Mouse (Mus musculus): Measurements from ENCODE around the gene Grap2. TPM values are rescaled to one million over a fixed set of nuclear protein-coding genes. Genes with fewer than 3 reads are reported as not detected.
A peak's percentile ranks its signal among the peaks of the same experiment; 100 is the strongest.

Grap2 gene
- polyA plus RNA-seq (2014; fragmentation: Nextera tagmentation; extraction: Ambion mirVana): 15.7 and 19.1 TPM in 2 replicates

DNA sequence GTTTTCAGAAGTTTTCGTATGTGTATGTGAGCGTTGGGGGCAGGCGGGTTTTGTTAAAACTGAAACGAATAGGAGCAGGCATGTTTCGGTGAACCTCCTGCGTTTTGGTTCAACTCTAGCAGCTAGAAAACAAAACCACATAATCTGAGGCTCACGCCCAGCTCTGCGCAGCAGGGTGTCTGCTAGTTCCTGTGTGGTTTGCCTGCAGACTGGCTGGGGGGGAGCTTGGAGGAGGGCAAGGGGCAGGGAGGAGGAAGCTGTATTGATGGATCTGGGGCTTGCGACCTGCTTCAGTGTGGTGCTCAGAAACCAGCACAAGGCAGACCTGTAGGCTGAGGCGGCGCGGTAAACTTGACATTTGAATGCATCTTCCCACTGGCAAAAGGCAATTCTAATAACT is at the start of gene Grap2:
Grap2 (plus strand) TSS at position 304 of the 400 bp plus-strand sequence.
- H3K9ac ChIP-seq (ENCODE audit: low read depth, low read length): no peak within 1 kb of the TSS
- H3K4me1 ChIP-seq (replicated peaks; ENCODE audit: control insufficient read depth, insufficient read depth, low read length): no peaks in the 10 kb centered on the region
- 23% methylated on average over 12 of the region's 12 CpGs for WGBS
- ATAC-seq (replicated peaks; ENCODE audit: low FRiP score): no peak
- H3K36me3 ChIP-seq (ENCODE audit: control insufficient read depth, insufficient read depth, low read length): no peaks in the 10 kb centered on the region
- H3K27me3 ChIP-seq (replicated peaks; ENCODE audit: control insufficient read depth, insufficient read depth, low read length): peaks cover 35% of the 10 kb centered on the region
- no peak for DNase-seq (ENCODE audit: low spot score)
- no peak within 1 kb of the TSS for H3K4me3 ChIP-seq (ENCODE audit: low read depth, low read length)
- peak within 1 kb of the TSS; percentile 49 for H3K4me2 ChIP-seq
- no peak within 1 kb of the TSS for H3K27ac ChIP-seq (ENCODE audit: low read depth, low read length)
- no peaks in the 10 kb centered on the region for H3K9me3 ChIP-seq (ENCODE audit: control insufficient read depth, low read length)

DNA sequence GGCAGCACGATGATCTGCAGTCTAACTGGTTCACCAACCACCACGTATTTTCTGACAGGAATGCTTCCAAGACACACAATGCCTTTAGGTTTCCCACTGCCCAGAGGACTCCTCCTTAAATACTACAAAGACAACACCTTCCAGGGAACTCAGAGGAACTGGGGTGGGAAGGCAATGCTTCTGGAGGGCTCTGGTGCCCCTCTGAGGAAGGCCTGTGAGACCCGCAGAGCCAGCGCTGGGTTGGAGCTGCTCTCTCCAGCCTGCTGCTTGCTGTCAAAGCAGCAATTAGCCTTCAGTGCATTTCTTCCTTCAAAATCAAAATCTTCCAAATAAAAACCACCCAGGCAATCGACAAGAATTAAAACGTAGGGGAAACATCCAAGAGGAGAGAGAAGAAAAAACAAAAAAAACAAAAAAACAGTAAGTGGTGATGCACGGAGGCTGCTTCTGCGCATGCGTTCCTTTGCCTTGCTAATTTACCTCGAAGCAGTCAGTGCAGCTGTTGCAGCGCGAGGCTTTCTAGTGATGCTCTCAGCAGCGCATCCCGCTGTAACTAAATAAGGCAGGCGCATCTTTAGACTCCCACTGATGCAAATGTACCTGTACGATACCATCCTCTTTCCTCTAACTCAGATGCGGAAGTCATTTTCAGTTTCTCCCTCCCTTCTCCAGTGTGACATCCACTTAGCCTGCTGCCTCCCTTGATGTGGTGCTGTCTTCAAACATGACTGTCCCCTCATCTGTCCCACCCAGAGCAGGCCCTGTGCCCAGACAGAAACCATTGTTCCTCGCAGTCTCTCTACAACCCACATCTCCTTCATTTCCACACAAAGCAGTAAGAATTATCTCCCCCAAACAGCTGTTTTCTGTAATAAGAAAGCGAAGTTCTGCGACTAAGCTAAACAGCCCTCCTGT is 42.2 kb upstream of the Grap2 start:
- Histone ChIP-seq H3K9ac (ENCODE audit: low read depth, low read length) (peak overlapping the region; percentile 15; the same call in 1 of the 2 replicates), H3K9me3 (ENCODE audit: control insufficient read depth, low read length) (no peaks in the 10 kb centered on the region), H3K27ac (ENCODE audit: low read depth, low read length) (0 out of 2 replicates have a peak overlapping the region, but pooled peaks have one; percentile 13), H3K27me3 (replicated peaks; ENCODE audit: control insufficient read depth, insufficient read depth, low read length) (no peaks in the 10 kb centered on the region), H3K4me3 (ENCODE audit: low read depth, low read length) (no peak overlapping the region), H3K4me1 (replicated peaks; ENCODE audit: control insufficient read depth, insufficient read depth, low read length) (peaks cover 29% of the 10 kb centered on the region), H3K36me3 (ENCODE audit: control insufficient read depth, insufficient read depth, low read length) (no peaks in the 10 kb centered on the region), H3K4me2 (no peak overlapping the region)
- ATAC-seq (replicated peaks; ENCODE audit: low FRiP score): no peak
- no peak for DNase-seq (ENCODE audit: low spot score)
- 60% methylated on average over 20 of the region's 20 CpGs for WGBS

DNA sequence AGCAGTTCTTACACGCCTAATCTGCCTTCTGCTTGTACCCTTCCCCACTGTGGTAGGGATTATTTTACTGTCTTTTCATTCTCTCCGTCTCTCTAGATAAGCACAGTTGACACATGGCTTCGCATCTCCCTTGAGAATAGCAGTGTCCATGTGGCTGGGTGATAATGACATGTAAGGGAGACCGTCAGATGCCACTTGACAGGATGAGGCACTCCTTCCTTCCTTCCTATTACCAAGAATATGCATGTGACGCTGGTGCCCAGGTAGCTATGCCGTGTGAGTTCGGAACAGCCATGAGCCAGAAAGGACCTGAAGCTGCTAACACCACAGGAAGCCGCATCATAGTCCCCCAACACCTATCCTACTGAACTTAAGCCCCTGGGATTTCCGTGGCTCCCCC is 41.4 kb upstream of the Grap2 start:
- 43% methylated on average over 9 of the region's 9 CpGs for WGBS
- DNase-seq (ENCODE audit: low spot score) (no peak), ATAC-seq (replicated peaks; ENCODE audit: low FRiP score) (peak; percentile 59)
- peak overlapping the region; percentile 73 for H3K27ac ChIP-seq (ENCODE audit: low read depth, low read length)
- H3K27me3 ChIP-seq (replicated peaks; ENCODE audit: control insufficient read depth, insufficient read depth, low read length): no peaks in the 10 kb centered on the region
- peaks cover 29% of the 10 kb centered on the region for H3K4me1 ChIP-seq (replicated peaks; ENCODE audit: control insufficient read depth, insufficient read depth, low read length)
- H3K4me3 ChIP-seq (ENCODE audit: low read depth, low read length): no peak overlapping the region
- peak overlapping the region; percentile 40 for H3K4me2 ChIP-seq
- no peaks in the 10 kb centered on the region for H3K9me3 ChIP-seq (ENCODE audit: control insufficient read depth, low read length)
- peak overlapping the region; percentile 48 for H3K9ac ChIP-seq (ENCODE audit: low read depth, low read length)
- no peaks in the 10 kb centered on the region for H3K36me3 ChIP-seq (ENCODE audit: control insufficient read depth, insufficient read depth, low read length)

DNA sequence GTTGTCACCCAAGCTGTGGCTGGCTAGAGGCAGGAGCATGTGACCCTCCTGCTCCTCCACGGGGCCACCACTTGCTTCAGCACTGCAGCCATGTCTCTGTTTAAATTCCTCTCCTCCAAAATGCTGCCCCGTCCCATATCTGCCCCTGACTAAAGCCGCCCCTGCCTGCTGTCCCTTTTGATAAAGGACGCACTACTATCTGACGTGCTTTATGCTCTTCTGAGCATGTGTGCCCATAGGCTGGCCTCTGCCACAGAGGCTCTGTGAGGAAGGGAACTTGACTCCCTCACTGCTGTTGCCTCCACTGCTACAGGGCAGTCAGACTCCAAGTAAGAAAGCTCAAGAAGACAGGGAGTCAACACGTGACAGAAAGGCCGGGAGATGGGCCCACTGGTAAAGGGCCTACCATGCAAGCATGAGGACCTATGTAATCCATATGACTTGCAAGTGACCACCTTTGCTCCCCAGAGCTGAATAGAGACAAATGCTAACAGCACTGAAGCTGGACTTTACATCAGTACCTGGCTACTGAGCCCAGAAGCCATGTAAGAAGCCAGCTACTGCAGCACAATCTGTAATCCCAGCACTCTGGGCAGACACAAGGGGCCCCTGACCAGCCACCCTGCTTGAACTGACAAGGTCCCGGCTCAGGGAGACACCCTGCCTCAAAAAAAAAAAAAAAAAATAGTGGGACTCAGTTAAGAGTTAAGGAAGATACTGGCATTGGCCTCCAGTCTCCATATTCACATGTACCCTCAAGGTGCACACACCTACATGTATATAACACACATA is 39.9 kb upstream of the Grap2 start:
- Histone ChIP-seq H3K4me3 (ENCODE audit: low read depth, low read length) (no peak overlapping the region), H3K4me2 (peak overlapping the region; percentile 48), H3K36me3 (ENCODE audit: control insufficient read depth, insufficient read depth, low read length) (no peaks in the 10 kb centered on the region), H3K27me3 (replicated peaks; ENCODE audit: control insufficient read depth, insufficient read depth, low read length) (0 out of 2 replicates have a peak, but pooled peaks cover 3% of the 10 kb centered on the region), H3K9ac (ENCODE audit: low read depth, low read length) (peak overlapping the region; percentile 20; the same call in 1 of the 2 replicates), H3K9me3 (ENCODE audit: control insufficient read depth, low read length) (no peaks in the 10 kb centered on the region), H3K27ac (ENCODE audit: low read depth, low read length) (peak overlapping the region; percentile 73), H3K4me1 (replicated peaks; ENCODE audit: control insufficient read depth, insufficient read depth, low read length) (peaks cover 29% of the 10 kb centered on the region)
- peak; percentile 98 for ATAC-seq (replicated peaks; ENCODE audit: low FRiP score)
- DNase-seq (ENCODE audit: low spot score): peak; percentile 52
- WGBS: 55% methylated on average over 8 of the region's 8 CpGs

DNA sequence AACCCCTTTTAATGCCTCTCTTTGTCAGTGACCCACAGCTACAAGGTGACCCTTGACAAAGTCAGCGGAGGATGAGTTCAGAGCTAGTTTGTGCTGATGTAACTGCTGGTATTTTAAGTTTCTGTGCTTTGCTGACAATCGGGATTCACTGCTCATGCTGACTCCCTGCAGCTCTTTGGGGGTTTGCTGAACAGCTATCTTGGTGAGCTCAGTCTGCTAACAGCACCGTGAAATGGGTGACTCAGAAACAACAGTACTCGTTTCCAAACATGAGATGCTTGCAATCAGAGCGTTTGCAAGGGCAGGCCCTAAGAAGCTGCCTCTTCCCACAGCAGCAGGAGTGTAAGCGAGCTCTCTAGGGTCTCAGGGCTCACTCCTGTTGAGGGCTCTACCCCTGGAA is 39.1 kb upstream of the Grap2 start:
- Histone ChIP-seq H3K36me3 (ENCODE audit: control insufficient read depth, insufficient read depth, low read length) (no peaks in the 10 kb centered on the region), H3K27ac (ENCODE audit: low read depth, low read length) (peak overlapping the region; percentile 73), H3K27me3 (replicated peaks; ENCODE audit: control insufficient read depth, insufficient read depth, low read length) (0 out of 2 replicates have a peak, but pooled peaks cover 3% of the 10 kb centered on the region), H3K9ac (ENCODE audit: low read depth, low read length) (no peak overlapping the region), H3K4me1 (replicated peaks; ENCODE audit: control insufficient read depth, insufficient read depth, low read length) (peaks cover 29% of the 10 kb centered on the region), H3K4me3 (ENCODE audit: low read depth, low read length) (no peak overlapping the region), H3K4me2 (no peak overlapping the region; the same call in 1 of the 2 replicates), H3K9me3 (ENCODE audit: control insufficient read depth, low read length) (no peaks in the 10 kb centered on the region)
- no peak for ATAC-seq (replicated peaks; ENCODE audit: low FRiP score)
- no peak for DNase-seq (ENCODE audit: low spot score)
- 63% methylated on average over 6 of the region's 6 CpGs for WGBS

DNA sequence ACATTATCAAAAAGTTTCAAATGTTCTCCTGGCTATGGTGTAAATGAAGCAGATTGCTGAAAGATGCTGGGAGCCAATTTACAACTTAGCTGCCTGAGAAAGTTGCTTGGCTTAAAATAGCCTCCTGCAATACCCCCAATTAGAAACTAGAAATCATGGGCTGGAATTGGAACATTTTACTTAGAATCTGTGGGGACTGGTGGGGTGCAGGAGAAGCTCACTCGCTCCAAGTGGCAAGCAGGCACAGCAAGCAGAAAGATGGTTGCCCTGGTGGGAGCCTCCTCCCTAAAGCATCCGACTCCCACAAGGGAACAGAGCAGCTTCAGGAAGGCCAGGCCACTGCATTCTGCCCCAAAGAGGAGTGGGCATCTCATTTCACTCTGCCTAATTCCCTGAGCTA is 36.3 kb upstream of the Grap2 start:
- ATAC-seq (replicated peaks; ENCODE audit: low FRiP score) (no peak), DNase-seq (ENCODE audit: low spot score) (no peak)
- Histone ChIP-seq H3K27ac (ENCODE audit: low read depth, low read length) (no peak overlapping the region), H3K4me1 (replicated peaks; ENCODE audit: control insufficient read depth, insufficient read depth, low read length) (peaks cover 23% of the 10 kb centered on the region), H3K4me2 (no peak overlapping the region), H3K9ac (ENCODE audit: low read depth, low read length) (no peak overlapping the region), H3K36me3 (ENCODE audit: control insufficient read depth, insufficient read depth, low read length) (no peaks in the 10 kb centered on the region), H3K27me3 (replicated peaks; ENCODE audit: control insufficient read depth, insufficient read depth, low read length) (0 out of 2 replicates have a peak, but pooled peaks cover 3% of the 10 kb centered on the region), H3K9me3 (ENCODE audit: control insufficient read depth, low read length) (no peaks in the 10 kb centered on the region), H3K4me3 (ENCODE audit: low read depth, low read length) (no peak overlapping the region)
- 75% methylated on average over 2 of the region's 2 CpGs for WGBS

DNA sequence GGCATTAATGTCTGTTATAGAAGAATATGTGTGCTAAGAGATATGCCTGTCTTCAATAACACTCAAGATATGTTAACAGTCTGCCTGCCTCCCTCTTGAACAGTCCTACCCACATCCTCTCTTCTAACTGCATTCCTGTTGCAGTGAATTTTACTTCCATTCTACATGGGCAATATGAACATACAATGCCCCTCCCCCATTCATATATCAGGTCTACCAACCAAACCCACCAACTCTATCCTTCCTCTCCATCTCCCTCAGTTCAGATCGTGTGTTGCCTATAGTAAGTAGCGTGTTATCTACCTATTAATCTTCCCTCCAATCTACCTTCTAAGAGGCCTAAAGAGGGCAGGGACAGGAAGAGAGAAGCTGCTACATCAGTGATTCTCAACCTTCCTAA is 34.3 kb upstream of the Grap2 start:
- WGBS: 68% methylated on average over 2 of the region's 2 CpGs
- no peak overlapping the region for H3K4me3 ChIP-seq (ENCODE audit: low read depth, low read length)
- ATAC-seq (replicated peaks; ENCODE audit: low FRiP score) (no peak), DNase-seq (ENCODE audit: low spot score) (no peak)
- H3K4me1 ChIP-seq (replicated peaks; ENCODE audit: control insufficient read depth, insufficient read depth, low read length): peaks cover 6% of the 10 kb centered on the region
- no peak overlapping the region for H3K4me2 ChIP-seq
- H3K9me3 ChIP-seq (ENCODE audit: control insufficient read depth, low read length): no peaks in the 10 kb centered on the region
- no peak overlapping the region for H3K9ac ChIP-seq (ENCODE audit: low read depth, low read length)
- no peaks in the 10 kb centered on the region for H3K36me3 ChIP-seq (ENCODE audit: control insufficient read depth, insufficient read depth, low read length)
- H3K27me3 ChIP-seq (replicated peaks; ENCODE audit: control insufficient read depth, insufficient read depth, low read length): 0 out of 2 replicates have a peak, but pooled peaks cover 3% of the 10 kb centered on the region
- no peak overlapping the region for H3K27ac ChIP-seq (ENCODE audit: low read depth, low read length)

DNA sequence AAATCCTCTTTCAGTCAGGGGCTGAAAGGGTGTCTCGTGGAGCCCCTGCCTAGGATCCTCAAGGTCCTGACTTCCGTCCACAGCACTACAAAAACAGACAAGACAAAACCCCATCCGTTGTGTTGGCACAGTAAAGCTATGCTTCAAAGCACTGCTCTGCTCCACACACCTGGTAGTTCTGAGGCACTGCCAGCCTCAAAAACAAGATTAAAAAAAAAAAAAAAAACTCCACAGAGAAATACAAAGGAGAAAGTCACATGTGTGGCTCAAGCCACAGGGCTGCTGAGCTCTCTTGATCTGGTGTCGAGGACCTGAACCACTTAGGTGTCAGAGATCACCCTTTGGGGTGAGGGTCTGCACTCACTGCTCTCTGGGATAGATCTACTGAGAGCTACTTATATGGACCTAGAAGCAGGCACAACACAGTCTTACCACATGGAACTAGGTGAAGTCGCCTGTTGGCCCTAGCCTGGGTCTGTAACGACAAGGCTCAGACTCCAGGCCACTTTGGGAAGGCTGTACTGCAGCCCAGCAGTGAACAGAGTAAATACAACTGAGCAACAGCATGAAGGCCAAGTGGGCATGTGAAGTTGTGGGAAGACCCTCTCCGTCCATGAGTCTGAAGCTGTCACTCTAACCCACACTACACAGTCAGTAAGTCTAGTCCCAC is 33.6 kb upstream of the Grap2 start:
- no peaks in the 10 kb centered on the region for H3K36me3 ChIP-seq (ENCODE audit: control insufficient read depth, insufficient read depth, low read length)
- H3K4me1 ChIP-seq (replicated peaks; ENCODE audit: control insufficient read depth, insufficient read depth, low read length): no peaks in the 10 kb centered on the region
- 0 out of 2 replicates have a peak, but pooled peaks cover 3% of the 10 kb centered on the region for H3K27me3 ChIP-seq (replicated peaks; ENCODE audit: control insufficient read depth, insufficient read depth, low read length)
- ATAC-seq (replicated peaks; ENCODE audit: low FRiP score) (no peak), DNase-seq (ENCODE audit: low spot score) (no peak)
- no peak overlapping the region for H3K4me2 ChIP-seq
- H3K9ac ChIP-seq (ENCODE audit: low read depth, low read length): no peak overlapping the region
- 80% methylated on average over 7 of the region's 7 CpGs for WGBS
- no peaks in the 10 kb centered on the region for H3K9me3 ChIP-seq (ENCODE audit: control insufficient read depth, low read length)
- no peak overlapping the region for H3K27ac ChIP-seq (ENCODE audit: low read depth, low read length)
- no peak overlapping the region for H3K4me3 ChIP-seq (ENCODE audit: low read depth, low read length)
